Mouse (Mus musculus) kidney, adult 2 months (tissue): Measurements from ENCODE around the gene Ppp1r27. TPM values are rescaled to one million over a fixed set of nuclear protein-coding genes. Genes with fewer than 3 reads are reported as not detected.

Source experiments
- DNase-seq: peaks from one replicate; pipeline ENCODE4 v3.0.0; 2021
- H3K27ac ChIP-seq: fragments of 200-500 bp; 2 replicates; pipeline ENCODE4 v1.5.1; 2012; ENCODE audit warnings: low read depth, low read length, control low read depth, inconsistent platforms; ENCODE audit not compliant: insufficient read depth
- H3K27me3 ChIP-seq: fragments of 200-500 bp; replicated peaks from 2 replicates; pipeline ENCODE4 v1.6.1; 2012; ENCODE audit warnings: mild to moderate bottlenecking, moderate library complexity, low read length, inconsistent platforms; ENCODE audit not compliant: control insufficient read depth, insufficient read depth
- H3K36me3 ChIP-seq: fragments of 200-500 bp; 2 replicates; pipeline ENCODE4 v1.6.1; 2012; ENCODE audit warnings: mild to moderate bottlenecking, moderate library complexity, low read length, inconsistent platforms; ENCODE audit not compliant: control insufficient read depth, insufficient read depth
- H3K4me1 ChIP-seq: fragments of 200-500 bp; 2 replicates; pipeline ENCODE4 v1.6.1; 2011; ENCODE audit warnings: low read length; ENCODE audit not compliant: control insufficient read depth, insufficient read depth
- H3K4me3 ChIP-seq: fragments of 200-500 bp; 2 replicates; pipeline ENCODE4 v1.5.1; 2011; ENCODE audit warnings: mild to moderate bottlenecking, low read depth, low read length, control low read depth; ENCODE audit not compliant: insufficient read depth
- CTCF ChIP-seq: fragments of 200-500 bp; conservative IDR thresholded peaks from 2 replicates; pipeline ENCODE4 v1.5.1; 2011; ENCODE audit warnings: low read depth, mild to moderate bottlenecking, control low read depth, low read length, moderate library complexity, mixed read lengths; ENCODE audit not compliant: insufficient read depth, insufficient read length
- POLR2A ChIP-seq: fragments of 200-500 bp; IDR thresholded peaks from one replicate; pipeline ENCODE4 v1.6.1; 2011; ENCODE audit warnings: low read depth, low read length, control low read depth
- WGBS: fragments of 180-500 bp; shearing (Covaris S2); methylation state at CpG from one replicate; pipeline ENCODE4 v1.1.7; 2018; 5-methylcytosine and 5-hydroxymethylcytosine counted together
- polyA plus RNA-seq: library from polyadenylated mRNA; depleted of rRNA; stranded (reverse); fragments of >200 nt; gene quantifications from 2 replicates; pipeline ENCODE4 v1.2.3, GENCODE M21; 2012; rRNA removed

Gene Ppp1r27
- 9.5 TPM in 1 of 2 replicates, not detected in the other for polyA plus RNA-seq

DNA sequence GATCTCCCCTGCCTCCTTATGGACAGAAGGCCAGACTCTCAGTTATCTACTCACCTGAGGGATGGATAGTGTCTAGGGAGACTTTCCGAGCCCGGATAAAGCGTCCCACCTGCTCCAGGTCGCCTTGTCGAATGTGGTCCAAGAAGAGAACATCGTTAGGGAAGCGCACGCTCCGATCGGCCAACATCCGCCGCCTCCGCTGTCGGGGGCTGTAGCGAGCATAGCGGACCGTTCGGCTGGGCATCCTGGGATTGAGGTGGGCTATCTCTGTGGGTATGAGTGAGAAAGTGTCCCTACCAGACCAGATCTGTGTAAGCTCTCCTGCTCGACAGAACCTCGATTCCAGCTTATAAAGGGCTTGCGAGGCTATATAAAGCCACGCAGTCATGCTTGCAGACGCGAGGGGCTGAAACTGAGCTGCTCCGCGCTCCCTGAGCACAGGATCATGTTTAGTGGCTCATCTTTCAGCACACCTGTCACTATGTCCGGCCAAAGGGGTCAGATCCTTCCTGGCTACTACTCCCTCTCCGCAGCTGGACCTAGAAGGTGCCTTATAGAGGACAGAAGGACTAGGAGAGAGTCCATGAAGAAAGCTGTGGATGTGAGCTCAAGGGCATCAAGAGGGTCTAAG is at the start of gene Ppp1r27:
Ppp1r27 (minus strand) TSS at position 323 of the 631 bp plus-strand sequence.
- 89% methylated on average over 28 of the region's 28 CpGs for WGBS
- Histone ChIP-seq H3K27ac (peak within 1 kb of the TSS; percentile 57), H3K27me3 (no peaks in the 10 kb centered on the region), H3K4me1 (peaks cover 19% of the 10 kb centered on the region), H3K36me3 (no peaks in the 10 kb centered on the region), H3K4me3 (peak within 1 kb of the TSS; percentile 51)
- TF ChIP-seq CTCF (no peak), POLR2A (no peak)
- DNase-seq, result no peak

- H3K36me3 ChIP-seq, result no peaks in the 10 kb centered on the region; the same call in 1 of the 2 replicates
- WGBS, result 96% methylated on average over 3 of the region's 3 CpGs
- TF ChIP-seq POLR2A, result no peak
- no peak for TF ChIP-seq CTCF
Measured at GRCm38 (mm10) chr11:120600716-120601115, 49.8 kb upstream of the Ppp1r27 start.

GRCm38 (mm10) chr11:120598990-120599549 is 48.1 kb upstream of the Ppp1r27 start:
- Histone ChIP-seq H3K27ac (no peak overlapping the region), H3K36me3 (peaks cover 4% of the 10 kb centered on the region; the same call in 1 of the 2 replicates), H3K4me1 (peaks cover 16% of the 10 kb centered on the region), H3K4me3 (peak overlapping the region; percentile 73), H3K27me3 (no peaks in the 10 kb centered on the region)
- TF ChIP-seq POLR2A, result no peak
- no peak for TF ChIP-seq CTCF
- DNase-seq, result no peak
- WGBS, result 44% methylated on average over 17 of the region's 17 CpGs

More at GRCm38 (mm10) chr11:120600716-120601115, 49.8 kb upstream of the Ppp1r27 start:
- no peaks in the 10 kb centered on the region for H3K27me3 ChIP-seq
- DNase-seq, result no peak
- no peak overlapping the region for H3K27ac ChIP-seq
- peaks cover 16% of the 10 kb centered on the region for H3K4me1 ChIP-seq
- no peak overlapping the region for H3K4me3 ChIP-seq

DNA sequence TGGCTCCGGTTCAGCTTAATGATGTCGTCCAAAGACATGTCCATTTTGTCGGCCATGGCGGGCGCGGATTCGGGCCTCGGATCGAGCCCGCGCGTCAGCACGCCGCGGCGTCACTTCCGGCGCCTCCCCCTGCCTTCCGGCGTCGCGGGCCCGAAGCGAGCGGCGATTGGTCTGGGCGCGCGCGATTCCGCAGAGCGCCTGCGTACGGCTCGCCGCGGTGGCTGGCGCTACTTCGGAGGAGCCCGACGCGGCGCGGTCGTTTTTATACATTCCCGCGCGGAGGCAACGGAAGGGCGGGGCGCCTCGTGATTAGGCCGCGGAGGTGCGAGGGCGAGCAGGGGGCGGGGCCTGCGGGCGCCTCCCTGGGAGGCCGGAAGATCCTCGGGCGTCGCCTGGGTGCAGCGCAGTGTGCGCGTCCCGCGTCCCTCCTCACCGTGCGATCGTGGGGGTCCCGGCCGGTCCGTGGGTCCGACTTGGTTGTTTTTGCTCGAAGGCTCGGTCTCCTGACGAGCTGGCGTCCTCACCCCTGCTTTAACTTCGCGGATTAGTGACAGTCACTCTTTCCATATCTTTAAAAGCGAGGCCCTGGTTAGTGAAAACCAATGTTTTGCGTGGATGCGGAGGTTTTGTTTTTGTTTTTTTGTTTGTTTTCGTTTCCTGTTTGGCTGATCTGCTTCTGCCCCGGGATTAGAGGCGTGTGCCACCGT is 47.5 kb upstream of the Ppp1r27 start, which contains the start of the genes Alyref and Anapc11:
Alyref (minus strand) TSS at position 83 of the 707 bp plus-strand sequence.
Anapc11 (plus strand) TSS at position 139 of the 707 bp plus-strand sequence.
- peak within 1 kb of the TSS; percentile 73 for H3K4me3 ChIP-seq
- peak; percentile 96 for DNase-seq
- peak within 1 kb of the TSS; percentile 69 for H3K27ac ChIP-seq
- no peaks in the 10 kb centered on the region for H3K27me3 ChIP-seq
- TF ChIP-seq POLR2A (peak; percentile 9), CTCF (no peak)
- peaks cover 4% of the 10 kb centered on the region; the same call in 1 of the 2 replicates for H3K36me3 ChIP-seq
- under 1% methylated on average over 88 of the region's 88 CpGs for WGBS
- peaks cover 16% of the 10 kb centered on the region for H3K4me1 ChIP-seq

GRCm38 (mm10) chr11:120597240-120598235 is 46.6 kb upstream of the Ppp1r27 start:
- Histone ChIP-seq H3K27ac (no peak overlapping the region; the same call in 1 of the 2 replicates), H3K4me1 (peaks cover 16% of the 10 kb centered on the region), H3K36me3 (peaks cover 4% of the 10 kb centered on the region; the same call in 1 of the 2 replicates), H3K4me3 (peak overlapping the region; percentile 55), H3K27me3 (no peaks in the 10 kb centered on the region)
- DNase-seq, result peak; percentile 50
- TF ChIP-seq CTCF, result no peak
- no peak for TF ChIP-seq POLR2A
- 3% methylated on average over 98 of the region's 99 CpGs for WGBS

GRCm38 (mm10) chr11:120588531-120588930 is 37.6 kb upstream of the Ppp1r27 start:
- Histone ChIP-seq H3K4me3 (no peak overlapping the region), H3K4me1 (no peaks in the 10 kb centered on the region), H3K27ac (no peak overlapping the region), H3K36me3 (no peaks in the 10 kb centered on the region; the same call in 1 of the 2 replicates), H3K27me3 (no peaks in the 10 kb centered on the region)
- WGBS, result 85% methylated on average over 6 of the region's 6 CpGs
- TF ChIP-seq CTCF, result no peak
- TF ChIP-seq POLR2A, result no peak
- no peak for DNase-seq
